Comparison of ENCODE assay signal across 18 mouse cellular contexts in the genomic region with DNA sequence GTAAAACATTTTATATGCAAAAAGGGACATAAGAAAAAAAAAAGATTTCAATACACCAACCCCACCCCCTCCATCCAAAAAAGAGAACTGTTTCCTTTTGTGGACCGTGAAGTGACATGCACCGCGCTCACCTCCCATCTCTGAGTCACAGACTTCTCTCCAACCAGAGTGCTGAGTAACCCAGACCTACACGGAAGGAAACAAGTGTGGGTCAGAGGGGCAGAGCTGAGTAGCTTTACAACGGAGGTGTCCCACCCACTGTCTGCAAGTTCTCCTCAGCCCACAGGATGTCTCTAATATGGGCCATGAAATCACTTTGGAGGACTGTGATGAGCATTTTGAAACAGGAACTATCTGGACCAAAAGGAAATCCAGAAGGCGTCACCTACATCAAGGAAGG.
DNase-seq lines count a peak whose midpoint lies in the region; ATAC-seq and TF ChIP-seq lines count a peak whose summit lies in the region.
"Had no signal": no experiment of that assay in that cellular context is flagged by ENCODE, and none has a peak within 500 bp of the region (broad histone marks: within the 10 kb centered on the region; RNA-seq: fewer than 3 reads in every experiment).

No protein-coding gene starts in this region.

- CTCF ChIA-PET in Patski (lab: Charles Lee), result interaction anchor here (1.1 to 2.0 kb wide), 4 partner anchors 24 to 47 kb away, joined by 3 to 6 read pairs (median 4); no protein-coding TSS in a partner anchor

- POLR2A ChIA-PET in Patski (lab: Charles Lee), result no interaction called here

- TF ChIP-seq CTCF in Patski (IDR thresholded peaks at IDR 0.05), result no peak

- no peak for DNase-seq in frontal cortex, postnatal 25 days (ENCODE audit: low spot score in 2 of 2)
- DNase-seq in Patski (ENCODE audit: low read depth, low spot score), result no peak
- no peak for DNase-seq in adrenal gland, postnatal 14 days
- DNase-seq in right cerebral cortex, adult 18-20 months, result no peak
- DNase-seq: adrenal gland, adult 8-10 months; cerebellum, adult 2 months; cerebellum, postnatal 10 days; embryo, embryonic 11 days; gastrocnemius, postnatal 14 days; heart, postnatal 14 days had no signal

- no peaks in the 10 kb centered on the region for H3K27me3 ChIP-seq in Patski
- H3K27me3 ChIP-seq: embryonic facial prominence, embryonic 15.5 days; heart, embryonic 15.5 days; intestine, embryonic 15.5 days had no signal

- ATAC-seq in frontal cortex, adult (ENCODE audit: low TSS enrichment), result peak; percentile 36; the same call in 1 of the 2 replicates
- peak; percentile 48 for ATAC-seq in Patski
- peak; percentile 91 for ATAC-seq in granulocyte monocyte progenitor cell, adult 5-6 weeks (replicated peaks; ENCODE audit: poor library complexity, severe bottlenecking)
- ATAC-seq in monocyte, adult 5-6 weeks (replicated peaks; ENCODE audit: insufficient number of reproducible peaks, low FRiP score, low TSS enrichment, poor library complexity, severe bottlenecking), result peak; percentile 48; the same call in 1 of the 2 replicates
- no peak for ATAC-seq in cerebellum, adult (ENCODE audit: insufficient number of reproducible peaks, low FRiP score, low TSS enrichment)
- ATAC-seq: forebrain, embryonic 14.5 days; intestine, embryonic 15.5 days had no signal

- in situ Hi-C loops in Patski (cut with MboI; ENCODE audit: low pct_unique_long_range_greater_than_20kb), result no loop called here
